Mouse (Mus musculus) gastrocnemius, adult 18-20 months (tissue): Measurements from ENCODE around the gene Prkce. TPM values are rescaled to one million over a fixed set of nuclear protein-coding genes. Genes with fewer than 3 reads are reported as not detected.

Experiments
- DNase-seq: peaks from one replicate; pipeline ENCODE4 v3.0.0; 2021; ENCODE audit warnings: low spot score
- long read RNA-seq, 2 experiments: library from polyadenylated mRNA; stranded (forward); transcript quantifications; one replicate each; pipeline ENCODE4 v2.0.0; 2021
- total RNA-seq, 2 experiments: library from RNA; stranded (reverse); gene quantifications; 2 replicates each; pipeline ENCODE4 v1.2.3; 2021

The Prkce gene
- total RNA-seq = 10 to 100 TPM; 11.6 to 12.3 TPM
- long read RNA-seq, experiment 1, full-length matches to known transcripts = 9 of 14 reads
- long read RNA-seq, experiment 1, partial matches to known transcripts = 4 of 14 reads
- long read RNA-seq, experiment 1, other reads (novel, unspliced or antisense) = 1 of 14 reads
- long read RNA-seq, experiment 2, full-length matches to known transcripts = 7 of 8 reads
- long read RNA-seq, experiment 2, partial matches to known transcripts = 1 of 8 reads
- long read RNA-seq, experiment 2, other reads (novel, unspliced or antisense) = 0 of 8 reads

DNA sequence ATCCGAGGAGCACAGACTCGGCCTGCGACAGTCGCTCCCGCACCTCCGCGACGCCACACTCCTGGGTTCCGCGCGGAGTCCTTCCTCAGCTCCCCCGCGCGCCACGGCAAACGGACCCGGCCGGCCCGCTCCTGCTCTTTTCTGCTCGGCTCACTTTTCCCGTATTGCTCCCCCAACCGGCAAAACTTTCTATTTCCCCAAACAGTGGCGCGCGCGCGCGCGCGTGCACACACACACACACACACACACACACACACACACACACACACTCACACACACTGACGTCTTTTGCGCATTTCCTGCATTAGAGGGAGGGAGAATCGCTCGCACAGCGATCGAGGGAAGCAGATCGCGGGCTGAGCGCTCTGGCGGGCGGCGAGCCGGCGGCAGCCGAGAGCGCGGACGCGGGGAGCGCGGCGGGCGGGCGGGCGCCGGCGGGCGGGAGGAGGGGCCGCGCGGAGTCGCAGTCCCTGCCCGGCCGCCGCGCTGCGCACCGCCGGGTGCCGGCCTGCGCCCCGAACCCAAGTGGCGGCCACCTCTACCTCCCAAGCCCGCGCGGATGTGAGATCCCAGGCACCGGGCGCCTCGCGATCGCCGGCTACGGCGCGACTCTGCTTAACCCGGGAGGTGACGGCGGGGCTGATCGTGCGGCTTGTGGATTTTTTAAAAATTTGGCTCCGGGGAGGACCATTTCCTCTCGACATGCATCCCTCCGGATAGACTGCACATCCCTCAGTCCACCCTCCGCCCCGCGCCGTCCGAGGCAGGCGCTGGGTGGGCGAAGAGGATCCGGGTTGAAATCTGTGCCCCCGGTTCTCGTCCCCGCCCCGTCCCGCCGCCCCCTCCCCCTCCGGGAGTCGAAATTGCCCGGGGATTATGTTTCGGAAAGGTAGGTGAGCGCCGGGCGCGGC, at the start of gene Prkce:
TSS of gene Prkce (plus strand) at position 466 of the 911 bp plus-strand sequence.
- DNase-seq = peak; percentile 85

DNA sequence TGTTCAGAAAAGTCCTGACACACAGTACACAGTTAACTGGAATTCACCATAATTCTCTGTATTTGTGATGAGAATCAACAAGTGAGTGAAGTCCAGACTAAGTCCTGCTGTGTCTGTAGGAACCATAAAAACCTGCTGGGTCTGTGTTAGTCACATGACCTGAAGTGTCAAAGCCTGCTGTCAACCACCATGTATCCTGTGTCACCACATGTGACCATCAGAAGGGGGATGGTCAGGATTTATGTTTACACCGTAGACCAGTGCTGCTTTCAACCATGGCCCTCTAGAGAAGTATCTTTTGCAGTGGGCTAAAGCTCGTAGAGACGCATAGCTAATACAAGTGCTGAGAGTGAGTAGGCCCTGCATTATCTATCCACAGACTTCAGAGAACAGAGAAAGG, 44.4 kb upstream of the Prkce start:
- DNase-seq = no peak

DNA sequence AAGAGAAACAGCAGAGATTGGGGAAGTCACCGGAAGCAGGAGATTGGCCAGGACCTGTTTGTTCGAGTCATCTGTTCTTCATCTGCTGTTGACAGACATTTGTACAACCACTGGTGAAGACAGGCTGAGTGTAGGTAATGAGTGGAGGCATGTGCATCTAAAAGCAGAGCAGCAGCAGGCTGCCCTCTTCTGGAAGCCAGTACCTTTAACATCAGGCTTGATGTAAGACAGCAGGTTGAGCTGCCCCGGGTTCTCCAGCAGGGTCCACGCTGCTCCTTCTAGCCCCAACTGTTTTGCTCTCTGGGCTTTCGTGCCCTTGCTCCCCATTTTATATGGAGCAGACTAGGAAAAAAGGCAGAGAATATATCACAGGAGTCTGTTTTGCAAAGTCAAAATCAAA, 41.7 kb upstream of the Prkce start:
- DNase-seq = no peak

DNA sequence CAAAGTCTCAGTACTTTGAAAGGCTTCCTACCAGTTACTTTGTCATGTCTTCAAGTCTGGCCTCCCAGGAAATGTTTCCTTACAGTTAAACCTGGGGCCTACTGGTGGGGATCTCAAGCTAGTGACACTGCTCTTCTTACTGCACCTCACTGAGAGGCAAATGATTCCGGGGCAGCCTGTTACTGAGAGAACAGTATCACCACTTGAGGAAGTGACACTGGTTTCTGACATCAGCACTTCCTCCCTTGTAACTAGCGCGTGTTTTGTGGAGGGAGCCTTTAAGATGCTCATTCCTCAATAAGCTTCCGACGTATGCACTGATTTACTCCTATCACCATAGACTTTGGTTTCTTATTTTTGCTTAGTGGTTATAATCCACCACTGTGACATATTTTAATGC, 39.4 kb upstream of the Prkce start:
- DNase-seq = no peak

DNA sequence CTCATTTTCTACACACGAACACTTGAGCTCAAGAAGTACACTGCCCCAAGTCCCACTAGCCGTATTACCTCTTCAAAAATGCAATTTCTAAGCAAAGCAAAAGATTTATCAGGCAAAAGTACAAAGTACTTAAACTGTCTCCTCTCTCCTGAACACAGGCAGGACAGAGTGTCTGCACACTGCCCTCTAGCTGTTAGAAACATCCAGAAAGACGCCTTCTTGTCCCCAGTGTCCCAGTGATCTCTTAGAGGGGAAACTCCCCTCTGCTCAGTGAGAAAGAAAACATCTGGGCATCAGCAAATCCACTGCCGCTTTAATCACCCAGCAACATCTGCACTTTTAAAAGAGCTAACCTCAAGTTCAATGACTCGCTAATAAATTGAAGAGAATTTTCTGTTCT, 35.1 kb upstream of the Prkce start:
- DNase-seq = peak; percentile 22

DNA sequence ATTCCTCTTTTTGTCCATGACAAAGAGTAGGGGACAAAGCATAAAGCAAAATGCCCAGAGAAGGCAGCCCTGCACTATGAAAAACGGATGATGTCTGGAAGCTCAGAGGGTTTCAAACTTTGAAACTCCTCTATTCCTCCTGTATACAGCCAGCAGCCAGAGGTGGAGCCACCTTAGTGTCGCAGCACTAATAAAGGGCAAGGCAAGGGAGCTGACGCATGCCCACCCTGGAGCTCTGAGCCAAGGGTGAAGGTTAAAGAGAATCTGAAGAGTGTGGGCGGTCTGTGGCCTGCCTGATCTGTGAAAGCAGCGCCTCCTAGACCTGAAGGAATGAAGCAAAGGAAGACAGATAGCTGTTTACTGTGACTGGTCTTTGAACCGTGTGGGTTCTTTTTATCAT, 33.1 kb upstream of the Prkce start:
- no peak for DNase-seq

DNA sequence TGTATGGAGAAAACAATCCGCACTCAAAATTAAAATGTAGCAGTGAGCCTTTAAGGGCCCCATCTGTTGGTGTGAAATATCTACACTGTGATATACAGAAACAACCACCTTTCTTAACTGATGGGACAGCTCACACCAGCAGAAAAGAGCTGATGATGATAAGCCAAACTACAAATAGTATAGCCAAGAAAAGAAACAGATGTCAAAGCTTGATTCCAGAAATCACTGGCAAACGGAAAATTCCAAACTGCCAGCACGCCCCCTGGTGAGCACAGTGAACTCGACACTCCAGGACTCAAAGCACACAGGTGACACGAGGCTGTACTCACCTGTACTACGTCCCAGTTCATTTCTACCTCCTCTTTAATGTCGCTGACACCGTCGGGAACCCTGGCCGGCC, 31.8 kb upstream of the Prkce start:
- no peak for DNase-seq

DNA sequence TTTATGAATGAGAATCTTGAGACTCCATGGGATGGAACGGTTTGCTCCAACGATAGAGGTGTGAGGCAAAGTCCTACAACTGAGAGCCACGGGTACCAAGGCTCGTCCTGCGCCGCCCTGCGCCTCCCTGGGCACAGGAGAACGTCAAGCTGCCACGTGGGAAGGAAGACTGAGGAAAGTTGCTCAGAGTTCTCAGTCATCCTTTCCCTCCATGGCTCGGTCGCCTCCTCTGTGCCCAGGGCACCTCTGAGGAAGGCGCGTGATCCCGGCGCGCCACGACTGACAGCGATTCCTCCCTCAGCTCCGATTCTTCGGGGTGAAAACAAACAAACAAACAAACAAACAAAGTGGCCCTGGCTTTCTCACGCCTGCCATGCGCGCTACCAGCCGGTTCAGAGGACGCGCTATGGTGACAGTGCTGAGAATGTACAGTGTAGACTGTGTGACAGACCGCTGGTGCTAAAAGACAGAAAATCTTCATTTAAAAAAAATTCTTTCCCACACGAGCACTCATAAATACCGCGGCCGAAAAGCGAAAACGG, 23.0 kb upstream of the Prkce start:
- no peak for DNase-seq

DNA sequence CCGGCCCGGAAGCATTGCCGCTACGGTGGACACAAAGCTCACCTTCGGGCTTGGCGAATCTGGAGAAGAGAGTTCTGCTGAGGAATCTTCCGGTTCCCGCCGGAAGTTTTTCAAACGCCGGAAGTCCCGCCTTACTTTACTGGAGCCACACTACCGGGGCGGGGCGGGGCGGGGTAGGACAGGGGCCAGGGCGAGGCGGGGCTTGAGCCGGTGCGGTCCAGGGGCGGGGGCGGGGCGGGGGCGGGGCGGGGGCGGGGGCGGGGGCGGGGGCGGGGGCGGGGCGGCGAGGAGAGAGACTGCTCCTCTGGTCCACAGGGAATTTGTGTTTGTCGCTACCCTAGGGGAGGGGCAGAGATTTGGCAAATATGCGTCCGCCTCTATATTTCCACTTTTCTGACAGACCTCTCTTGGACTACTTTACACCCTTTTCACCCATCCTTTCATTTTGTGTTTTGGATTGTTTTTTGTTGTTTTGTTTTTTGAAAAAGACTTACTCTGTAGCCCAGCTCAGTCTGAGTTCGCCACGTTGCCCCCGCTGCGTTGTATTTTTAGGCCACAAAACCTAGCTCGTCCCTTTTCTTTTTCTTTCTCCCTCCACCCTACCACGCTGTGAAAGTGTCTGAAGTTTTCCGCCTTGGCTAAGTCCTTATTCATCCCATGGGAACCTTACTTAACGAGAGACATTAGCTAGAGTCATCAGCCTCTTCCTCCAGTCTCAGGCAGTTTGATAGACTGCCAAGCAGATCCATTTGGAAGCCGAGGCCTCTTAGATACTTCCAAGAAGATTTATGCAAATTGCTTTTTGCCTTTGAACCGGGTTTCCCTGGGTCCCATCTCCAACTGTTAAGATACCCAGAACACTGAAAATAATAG, 22.3 kb upstream of the Prkce start, which contains the start of gene Srbd1:
TSS of gene Srbd1 (minus strand) at position 97 of the 873 bp plus-strand sequence.
- peak; percentile 93 for DNase-seq

DNA sequence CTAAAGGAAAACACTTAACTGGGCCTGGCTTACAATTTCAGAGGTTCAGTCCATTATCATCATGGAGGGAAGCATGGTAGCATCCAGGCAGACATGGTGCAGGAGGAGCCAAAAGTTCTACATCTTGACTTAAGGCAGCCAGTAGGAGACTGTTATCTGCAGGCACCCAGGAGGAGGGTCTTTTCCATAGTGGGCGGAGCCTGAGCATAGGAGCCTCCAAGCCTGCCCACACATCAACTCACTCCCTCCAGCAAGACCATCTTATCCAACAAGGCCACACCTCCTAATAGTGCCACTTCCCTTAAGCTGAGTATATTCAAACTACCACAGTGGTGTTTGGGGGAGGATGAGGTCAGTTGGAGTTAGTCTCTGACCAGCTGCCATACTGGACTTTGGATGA, 17.9 kb upstream of the Prkce start:
- DNase-seq = no peak

DNA sequence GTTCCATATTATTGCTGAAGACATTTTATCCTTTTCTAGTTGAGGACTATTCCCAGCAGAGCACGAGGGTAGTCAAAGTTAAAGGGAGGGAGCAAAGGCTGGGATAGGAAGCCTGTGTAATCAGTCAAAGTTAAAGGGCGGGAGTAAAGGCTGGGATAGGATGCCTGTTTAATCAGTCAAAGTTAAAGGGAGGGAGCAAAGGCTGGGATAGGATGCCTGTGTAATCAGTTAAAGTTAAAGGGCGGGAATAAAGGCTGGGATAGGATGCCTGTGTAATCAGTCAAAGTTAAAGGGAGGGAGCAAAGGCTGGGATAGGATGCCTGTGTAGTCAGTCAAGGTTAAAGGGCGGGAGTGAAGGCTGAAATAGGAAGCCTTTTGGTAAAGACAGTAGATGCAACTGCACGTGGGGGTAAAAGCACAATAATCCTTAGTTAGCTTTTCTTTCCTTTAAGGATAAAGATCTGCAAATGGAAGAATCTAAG, 16.7 kb upstream of the Prkce start:
- peak; percentile 77 for DNase-seq

DNA sequence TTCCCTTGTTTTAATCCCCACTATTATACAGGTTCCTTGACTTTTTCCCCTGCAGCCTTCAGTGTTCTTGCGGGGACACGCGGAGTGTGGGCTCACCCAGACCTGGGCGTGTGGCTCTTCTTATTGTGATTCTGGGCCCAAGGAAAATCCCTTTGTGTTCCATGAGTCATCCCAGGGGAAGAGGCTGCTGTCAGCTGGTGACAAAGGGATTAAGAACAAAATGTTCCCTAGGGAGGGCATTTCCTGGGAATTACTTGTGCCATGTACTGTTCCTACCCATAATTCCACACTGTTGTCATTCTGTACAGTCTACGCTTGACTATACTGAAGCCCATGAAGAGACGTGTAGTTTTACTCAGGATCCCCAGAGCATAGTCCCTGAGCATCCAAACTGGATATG, 10.6 kb upstream of the Prkce start:
- DNase-seq = no peak

DNA sequence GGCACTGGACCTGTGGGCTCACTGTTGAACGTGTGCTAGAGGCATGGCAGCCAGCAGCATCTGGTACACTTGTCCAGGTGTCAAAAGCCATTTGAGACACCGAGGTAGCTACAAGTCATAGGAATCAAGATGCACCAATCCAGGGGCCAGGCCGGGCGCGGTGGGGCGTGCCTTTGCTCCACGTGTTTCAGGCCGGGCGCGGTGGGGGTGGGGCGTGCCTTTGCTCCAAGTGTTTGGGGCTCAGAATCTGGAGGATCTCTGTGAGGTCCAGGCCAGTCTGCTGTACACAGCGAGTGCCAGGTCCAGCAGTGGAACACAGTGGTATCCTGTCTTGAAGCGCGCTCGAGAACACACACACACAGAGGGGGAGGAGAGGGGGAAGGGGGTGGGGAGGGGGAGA, 4.9 kb upstream of the Prkce start:
- DNase-seq = no peak

DNA sequence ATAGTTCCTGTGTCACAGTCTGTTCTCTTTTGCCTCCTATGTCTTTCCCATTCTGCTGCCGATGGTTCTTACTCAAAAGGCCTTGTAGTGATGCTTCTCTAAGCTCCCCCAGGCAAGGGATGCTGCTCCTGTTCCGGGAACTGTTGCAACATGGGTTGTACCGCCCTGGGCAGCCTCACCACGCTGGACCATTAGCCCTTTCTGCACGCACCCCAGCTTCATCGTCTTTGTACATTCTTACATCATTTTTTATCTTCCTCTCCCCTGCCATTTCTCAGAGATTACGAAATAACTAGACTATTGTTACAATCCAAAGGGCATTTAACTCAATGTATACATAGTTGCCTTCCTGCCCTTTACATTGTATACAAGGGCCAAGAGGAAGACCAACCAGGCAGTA, 3.2 kb upstream of the Prkce start:
- DNase-seq = no peak

DNA sequence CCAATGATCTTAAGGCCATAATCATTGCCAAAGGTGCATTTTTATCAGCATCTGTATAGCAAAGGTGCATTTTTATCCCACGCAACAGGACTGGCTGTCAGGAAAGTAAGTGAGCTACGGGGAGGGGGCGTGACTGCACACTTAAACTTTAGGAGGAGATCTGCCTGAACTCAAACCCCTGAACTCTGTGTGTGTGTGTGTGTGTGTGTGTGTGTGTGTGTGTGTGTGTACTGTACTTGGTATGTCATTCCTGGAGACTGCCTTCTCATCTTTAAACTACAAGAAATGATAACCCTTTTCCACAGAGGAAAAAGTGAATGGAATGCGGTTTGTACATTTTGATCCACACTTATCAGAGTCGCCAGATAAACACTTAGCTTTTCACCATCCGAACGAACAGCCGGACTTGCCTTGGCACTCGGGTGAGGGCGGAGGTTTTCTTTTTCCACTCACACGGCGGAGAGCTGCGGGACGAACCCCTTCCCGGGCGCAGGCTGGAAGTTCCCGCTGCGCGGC, 1.5 kb upstream of the Prkce start:
- no peak for DNase-seq

DNA sequence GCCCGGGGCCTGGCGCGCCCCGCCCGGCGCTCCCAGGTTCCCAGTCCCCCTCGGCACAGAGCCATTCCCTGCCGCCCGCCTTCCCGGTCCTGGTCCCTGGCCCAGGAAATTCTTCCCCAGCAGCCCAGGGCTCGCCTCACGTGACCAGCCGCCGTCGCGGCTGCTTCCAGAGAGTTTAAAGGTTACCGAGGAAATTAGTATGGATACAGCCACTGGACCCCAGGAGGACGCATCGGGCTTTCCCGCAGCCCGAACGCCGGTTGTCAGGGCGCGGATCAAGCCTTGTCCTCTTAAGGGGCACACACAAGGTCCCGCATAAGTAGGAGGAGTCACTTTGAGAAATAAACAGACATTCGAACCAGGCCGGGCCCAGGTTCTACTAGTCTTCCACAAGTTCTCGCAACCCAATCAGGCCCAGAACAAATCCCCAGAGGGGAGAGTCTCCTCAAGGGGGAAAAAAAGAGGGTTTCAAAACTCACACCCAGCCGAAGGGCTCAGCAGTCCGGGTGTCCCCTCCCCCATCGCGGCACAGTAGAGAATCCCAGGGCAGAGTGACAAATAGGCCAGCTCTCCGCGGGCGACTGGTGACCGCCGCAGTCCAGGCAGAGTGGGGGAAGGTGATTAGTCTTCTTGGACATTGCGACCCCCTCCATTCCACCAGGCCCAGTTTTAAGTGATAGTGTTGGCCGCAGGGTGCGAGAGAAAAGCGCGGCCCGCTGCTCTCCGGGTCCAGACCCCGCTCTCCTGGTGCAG, 842 bp upstream of the Prkce start:
- peak; percentile 90 for DNase-seq

DNA sequence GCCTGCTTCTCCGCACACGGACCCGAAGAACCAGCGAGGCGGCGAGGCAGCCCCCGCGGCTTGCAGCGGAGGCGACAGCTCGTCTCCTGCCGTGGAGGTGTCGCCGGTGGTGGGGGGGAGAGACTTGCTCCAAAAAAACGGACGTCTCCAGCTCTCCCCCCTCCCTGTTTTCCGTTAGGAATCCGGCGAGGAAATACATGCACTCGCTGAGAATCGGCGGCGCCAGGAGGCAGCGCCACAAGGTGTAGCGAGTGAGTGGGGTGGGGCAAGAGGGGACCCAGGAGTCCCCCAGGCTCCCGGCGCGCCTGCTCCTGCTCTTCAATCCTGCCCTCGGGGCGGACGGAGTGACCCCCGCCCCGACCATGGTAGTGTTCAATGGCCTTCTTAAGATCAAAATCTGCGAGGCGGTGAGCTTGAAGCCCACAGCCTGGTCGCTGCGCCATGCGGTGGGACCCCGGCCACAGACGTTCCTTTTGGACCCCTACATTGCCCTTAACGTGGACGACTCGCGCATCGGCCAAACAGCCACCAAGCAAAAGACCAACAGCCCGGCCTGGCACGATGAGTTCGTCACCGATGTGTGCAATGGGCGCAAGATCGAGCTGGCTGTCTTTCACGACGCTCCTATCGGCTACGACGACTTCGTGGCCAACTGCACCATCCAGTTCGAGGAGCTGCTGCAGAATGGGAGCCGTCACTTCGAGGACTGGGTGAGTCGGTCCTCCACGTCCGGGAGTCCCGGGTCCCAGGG, 821 bp downstream of the Prkce start:
- DNase-seq = peak; percentile 38

DNA sequence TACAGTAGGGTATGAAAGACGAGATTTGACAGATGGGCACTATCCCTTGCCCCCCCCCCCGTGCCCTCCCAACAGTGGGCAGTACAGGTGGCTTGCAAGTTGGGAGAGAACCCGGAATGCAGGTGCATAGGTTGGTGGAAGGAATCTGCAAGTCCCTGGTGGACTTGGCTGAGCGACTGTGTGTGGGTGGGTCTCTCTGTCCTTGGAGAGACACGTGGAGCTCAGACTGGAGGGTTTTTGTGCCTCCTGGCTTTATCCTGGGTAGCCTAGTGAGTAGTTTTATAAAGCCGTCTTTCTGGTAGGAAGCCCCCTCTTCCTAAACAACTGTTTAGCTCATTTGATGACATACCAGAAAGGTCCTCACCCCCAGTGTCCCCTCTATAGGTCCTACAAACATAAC, 1.5 kb downstream of the Prkce start:
- no peak for DNase-seq

DNA sequence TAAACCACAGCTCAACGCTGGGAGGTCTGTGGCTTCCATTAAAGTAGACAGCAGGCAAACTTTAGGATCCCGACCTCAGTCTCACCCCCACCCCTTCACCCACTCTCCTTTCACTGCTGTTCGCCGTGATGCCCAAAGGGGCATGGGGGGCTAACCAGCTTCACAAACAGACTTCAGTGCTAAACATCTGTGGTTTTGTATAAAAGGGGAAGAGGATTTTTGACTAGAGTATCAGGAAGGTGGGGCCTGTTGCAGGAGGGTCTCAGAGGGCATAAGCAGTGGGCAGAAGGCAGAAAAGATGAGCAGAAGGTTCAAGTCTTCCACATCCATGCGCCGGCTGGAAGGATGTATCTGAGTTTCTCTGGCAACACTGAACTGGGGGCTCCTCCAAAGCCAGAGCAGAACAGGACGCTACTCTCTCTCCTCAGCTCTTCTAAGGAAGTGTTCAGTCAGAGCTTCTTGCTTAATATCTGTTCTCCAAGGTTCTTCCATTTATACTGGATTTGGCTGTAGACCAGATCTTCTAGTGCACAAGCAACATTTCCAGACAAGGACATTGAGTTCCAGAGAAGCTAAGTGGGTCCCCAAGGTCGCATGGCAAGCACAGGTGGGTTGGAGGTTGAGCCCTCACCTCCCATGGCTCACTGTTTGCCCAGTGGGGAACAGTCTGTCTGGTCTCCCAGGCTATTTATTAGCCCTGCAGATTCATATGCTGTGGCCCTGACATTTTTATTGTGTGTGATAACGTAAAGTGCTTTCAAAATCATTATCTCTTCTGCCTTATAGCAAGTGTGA, 2.8 kb downstream of the Prkce start:
- DNase-seq = no peak
